Mouse (Mus musculus): ENCODE results near the gene Rnf24.
"Not testable (repeated sequence)": the region's sequence is repeated elsewhere in the genome, so short reads cannot be mapped to it uniquely, and the experiment has no call there.

The Rnf24 gene

DNA sequence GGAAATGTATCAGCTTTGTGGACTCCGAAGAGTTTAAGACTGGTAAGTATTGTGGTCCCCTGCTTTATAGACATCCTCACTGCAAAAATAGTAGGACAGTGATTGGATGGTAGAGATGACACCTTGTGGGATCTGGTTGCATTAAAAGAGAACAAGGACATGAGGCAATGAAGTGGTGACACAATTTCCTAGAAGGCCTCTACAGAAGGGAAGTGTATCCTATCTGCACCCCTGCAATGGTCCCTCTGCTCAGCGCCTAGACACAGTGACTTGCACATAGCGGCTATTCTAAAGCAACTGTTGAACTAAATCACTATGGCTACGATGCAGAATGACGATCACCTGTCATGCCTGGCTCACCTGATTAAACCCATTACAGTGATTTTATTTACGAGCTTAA lies 15.1 kb downstream of the Rnf24 start:
- DNase-seq: no peak

GRCm38 (mm10) chr2:131330548-131330947 lies 22.1 kb downstream of the Rnf24 start:
- no peak for DNase-seq

- DNase-seq: no peak
Observed at GRCm38 (mm10) chr2:131328981-131329380, 23.7 kb downstream of the Rnf24 start.

DNA sequence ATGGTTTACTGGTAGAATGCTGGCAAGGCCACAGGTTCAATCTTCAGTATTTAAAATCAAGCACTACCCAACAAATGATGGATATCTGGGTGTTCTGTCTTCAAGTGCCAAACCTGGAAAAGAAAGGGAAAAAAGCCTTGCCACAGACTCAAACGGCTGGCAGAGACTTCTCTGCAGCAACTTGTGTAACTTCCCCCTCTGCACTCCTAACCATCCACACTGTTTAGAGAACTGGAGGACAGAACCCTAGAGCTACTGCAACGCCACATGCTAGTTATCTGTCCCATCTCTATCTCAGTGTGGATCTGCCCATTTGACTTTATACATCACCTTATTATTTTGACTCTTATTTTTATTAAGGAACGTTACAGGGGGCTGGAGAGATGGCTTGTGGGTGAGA lies 26.6 kb downstream of the Rnf24 start:
- no peak for DNase-seq

DNA sequence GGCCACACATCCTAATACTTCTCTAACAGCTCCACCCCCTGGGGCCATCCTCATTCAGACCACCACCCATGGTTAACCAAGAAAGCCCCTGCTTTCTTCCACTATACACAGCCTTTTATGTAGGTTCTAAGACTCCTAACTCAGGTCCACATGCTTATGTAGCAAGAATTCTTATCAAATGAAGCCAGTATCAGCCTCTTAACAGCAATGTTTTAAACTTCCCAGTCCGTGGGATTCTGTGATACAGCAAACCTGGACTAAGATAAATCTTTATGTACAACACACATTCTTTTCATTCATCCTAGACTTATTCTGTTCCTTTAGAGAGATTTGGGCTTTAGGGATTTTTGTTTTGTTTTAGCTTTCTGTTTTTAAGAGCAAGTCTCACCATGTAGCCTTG lies 29.0 kb downstream of the Rnf24 start:
- no peak for DNase-seq

DNA sequence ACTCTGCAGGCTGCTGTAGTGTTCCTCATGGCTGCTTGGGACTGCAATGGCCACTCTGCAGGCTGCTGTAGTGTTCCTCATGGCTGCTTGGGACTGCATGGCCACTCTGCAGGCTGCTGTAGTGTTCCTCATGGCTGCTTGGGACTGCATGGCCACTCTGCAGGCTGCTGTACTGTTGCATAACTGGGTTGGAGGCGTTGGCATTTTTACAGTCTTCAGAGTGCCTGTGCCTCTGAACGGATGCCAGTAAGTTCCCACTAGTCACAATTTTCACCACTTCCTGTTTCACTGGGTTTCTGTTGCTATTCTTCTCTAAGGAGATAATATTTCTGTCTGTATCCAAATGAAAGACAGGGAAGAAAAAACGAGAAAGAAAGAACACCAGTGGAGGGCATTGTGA lies 31.5 kb downstream of the Rnf24 start:
- DNase-seq: not testable (repeated sequence)

GRCm38 (mm10) chr2:131319401-131319800 lies 33.3 kb downstream of the Rnf24 start:
- no peak for DNase-seq

DNA sequence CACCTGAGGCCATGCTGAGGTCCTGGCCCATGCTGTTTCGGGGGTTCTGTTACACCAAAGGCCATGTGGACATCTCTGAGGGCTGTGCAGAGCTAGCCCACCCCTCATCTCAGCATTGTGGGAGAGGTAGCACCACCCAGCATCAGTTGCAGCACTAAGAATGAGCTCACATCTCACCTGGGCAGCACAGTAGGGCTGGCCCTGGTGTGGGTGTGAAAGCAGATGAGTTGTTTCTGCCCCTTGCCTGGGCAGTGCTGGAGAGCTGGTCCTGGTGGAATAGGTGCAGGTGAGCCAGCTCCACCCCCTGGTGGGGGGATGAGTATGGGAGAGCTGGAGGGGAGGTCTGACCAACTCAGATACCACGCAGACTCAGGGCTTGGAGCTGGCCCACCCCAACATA lies 36.5 kb downstream of the Rnf24 start:
- DNase-seq: no peak

DNA sequence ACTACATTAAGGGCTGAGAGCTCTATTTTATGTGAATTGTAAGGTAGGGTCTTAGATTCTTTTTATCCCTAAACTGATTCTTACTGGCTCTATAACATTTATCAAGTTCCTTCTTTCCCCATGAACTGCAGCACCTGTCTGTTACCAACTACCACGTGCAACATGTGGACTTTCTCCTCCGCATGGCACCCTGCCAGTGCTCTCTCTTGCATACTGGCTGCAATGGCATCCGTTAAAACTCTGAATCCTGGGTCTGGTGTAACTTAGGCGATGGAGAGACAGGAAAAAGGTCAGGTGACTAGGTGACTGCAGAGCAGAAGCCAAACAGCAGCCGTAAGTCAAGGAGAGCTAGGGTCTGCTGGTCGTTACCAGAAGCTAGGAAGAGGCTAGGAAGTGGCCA lies 43.4 kb downstream of the Rnf24 start:
- peak; percentile 33 for DNase-seq

GRCm38 (mm10) chr2:131307822-131308221 lies 44.9 kb downstream of the Rnf24 start:
- no peak for DNase-seq

GRCm38 (mm10) chr2:131307391-131307790 lies 45.3 kb downstream of the Rnf24 start:
- no peak for DNase-seq

DNA sequence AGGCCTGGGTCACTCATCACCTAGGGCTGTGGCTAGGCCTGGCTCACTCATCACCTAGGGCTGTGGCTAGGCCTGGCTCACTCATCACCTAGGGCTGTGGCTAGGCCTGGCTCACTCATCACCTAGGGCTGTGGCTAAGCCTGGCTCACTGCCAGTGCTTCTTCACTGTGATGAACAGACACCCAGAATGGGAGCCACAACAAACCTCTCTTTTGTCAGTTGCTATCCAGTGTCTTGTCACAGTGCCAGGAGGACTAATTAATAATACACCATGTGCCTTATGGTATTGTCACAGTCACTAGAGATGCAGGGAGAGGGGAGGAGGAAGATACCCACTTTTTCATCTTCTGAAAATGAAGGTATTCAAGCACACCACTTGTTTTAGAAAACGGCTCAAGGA lies 47.5 kb downstream of the Rnf24 start:
- peak; percentile 19 for DNase-seq

GRCm38 (mm10) chr2:131304497-131304896 lies 48.2 kb downstream of the Rnf24 start:
- DNase-seq: no peak

DNA sequence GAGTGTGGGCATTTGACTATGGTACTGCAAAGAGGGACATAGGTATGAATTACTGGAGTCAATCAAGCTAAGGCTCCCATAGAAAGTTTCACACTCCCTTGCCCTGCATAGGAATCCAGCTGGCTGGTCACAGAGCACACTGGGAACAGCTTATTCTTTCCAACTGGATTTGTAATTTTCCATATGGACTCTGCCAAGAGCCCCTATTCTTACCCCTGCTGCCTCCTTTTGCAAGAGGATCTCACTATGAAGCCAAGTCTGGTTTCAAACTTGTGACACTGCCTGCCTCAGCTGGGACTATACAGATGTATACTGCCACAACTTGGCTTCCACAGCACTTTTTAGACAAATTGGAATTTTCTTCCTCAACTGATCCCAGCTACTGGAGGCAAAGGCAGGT lies 51.1 kb downstream of the Rnf24 start:
- DNase-seq: no peak

- DNase-seq: no peak
Observed at GRCm38 (mm10) chr2:131300485-131300884, 52.2 kb downstream of the Rnf24 start.

DNA sequence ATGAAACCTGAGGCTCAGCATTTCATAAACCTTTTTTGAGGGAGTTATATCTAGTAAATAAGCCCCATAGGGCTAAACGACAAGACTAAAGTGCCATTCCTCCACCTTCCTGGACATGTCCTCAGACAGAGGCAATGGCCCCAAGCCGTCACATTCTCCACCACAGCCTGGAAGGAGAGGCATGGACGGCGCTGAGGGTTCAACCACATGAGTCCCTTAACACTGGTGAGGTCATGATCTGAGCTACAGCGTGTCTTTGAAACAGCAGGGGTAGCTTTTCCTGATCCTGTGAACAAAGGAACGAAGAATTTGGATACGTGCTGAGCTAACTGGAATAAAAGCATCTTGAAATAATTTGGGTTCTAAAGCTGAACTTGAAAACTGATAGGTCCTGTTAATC lies 54.0 kb downstream of the Rnf24 start:
- not testable (repeated sequence) for DNase-seq

DNA sequence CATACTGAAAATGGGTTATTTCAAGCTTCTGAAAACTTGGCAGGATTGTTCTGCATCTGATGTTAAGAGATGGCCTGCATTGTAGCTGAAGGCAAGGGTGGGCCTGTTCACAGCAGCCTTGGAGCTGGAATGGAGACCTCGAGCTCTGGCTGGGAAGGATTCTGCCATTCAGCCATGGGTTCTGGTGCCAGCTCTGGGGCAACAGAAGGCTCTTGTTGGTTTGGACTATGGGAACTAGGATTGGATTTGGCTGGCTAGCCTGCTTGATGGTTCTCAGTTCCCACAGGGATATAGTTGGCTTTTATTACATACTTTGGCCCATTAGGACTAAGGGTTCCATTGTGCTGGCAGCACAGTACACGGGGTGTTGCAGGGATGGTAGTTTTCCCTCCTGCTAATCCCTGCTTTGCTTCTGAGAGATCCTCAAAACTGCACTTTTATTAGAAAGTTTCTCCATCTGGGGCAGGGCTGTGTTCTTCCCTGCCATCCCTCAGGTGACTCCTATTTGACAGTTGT lies 55.9 kb downstream of the Rnf24 start:
- DNase-seq: no peak

DNA sequence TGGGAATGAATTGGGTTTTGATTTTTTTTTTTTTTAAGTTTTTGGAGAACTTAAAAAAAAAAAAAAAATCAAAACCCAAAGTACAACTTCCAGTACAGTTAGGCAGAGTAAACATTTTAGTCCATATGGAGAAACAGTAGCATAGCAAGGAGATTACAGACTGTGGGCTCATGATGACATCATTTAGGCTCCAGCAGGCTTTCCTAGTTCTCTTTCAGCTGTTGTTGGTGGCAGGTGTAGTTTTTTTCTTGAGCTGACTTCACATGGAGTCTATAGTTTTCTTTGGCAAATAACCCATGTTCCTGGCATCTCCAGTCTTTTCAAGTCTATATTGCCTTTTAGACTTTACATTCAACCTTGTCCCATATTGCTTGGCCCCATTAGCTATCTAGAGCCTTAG lies 62.0 kb downstream of the Rnf24 start:
- DNase-seq: no peak

DNA sequence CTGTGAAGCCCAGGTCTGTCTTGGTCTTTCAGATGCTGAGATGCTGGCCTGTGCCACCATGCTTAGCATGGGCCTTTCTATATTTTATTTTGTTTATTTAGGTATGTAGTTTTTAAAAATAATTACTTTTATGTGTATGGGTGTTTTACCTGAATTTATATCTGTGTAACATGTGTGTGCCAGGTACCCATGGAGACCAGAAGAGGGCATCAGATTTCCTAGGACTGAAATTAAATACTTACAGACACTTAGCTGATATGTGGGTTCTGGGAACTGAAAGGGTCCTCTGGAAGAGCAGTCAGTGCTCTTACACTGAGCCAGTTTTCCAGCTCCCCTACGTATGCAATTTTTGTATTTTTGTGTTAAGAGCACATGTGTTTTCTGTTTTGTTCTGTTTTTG lies 66.4 kb downstream of the Rnf24 start:
- no peak for DNase-seq

DNA sequence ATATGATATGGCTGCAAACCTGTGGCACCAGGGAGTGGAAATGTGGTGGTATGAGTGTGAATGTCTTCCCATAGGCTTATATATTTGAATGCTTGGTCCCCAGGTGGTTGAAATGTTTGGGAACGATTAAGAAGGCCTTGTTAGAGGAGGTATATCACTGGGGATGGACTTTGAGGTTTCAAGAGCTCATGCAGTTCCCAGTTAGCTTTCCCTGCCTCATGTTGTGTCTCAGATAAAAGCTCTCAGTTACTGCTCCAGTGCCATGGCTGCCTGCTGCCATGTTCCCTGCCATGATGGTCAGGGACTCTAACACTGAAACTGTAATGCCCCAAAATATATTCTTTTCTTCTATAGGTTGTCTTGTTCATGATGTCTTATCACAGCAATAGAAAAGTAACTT lies 71.1 kb downstream of the Rnf24 start:
- no peak for DNase-seq

DNA sequence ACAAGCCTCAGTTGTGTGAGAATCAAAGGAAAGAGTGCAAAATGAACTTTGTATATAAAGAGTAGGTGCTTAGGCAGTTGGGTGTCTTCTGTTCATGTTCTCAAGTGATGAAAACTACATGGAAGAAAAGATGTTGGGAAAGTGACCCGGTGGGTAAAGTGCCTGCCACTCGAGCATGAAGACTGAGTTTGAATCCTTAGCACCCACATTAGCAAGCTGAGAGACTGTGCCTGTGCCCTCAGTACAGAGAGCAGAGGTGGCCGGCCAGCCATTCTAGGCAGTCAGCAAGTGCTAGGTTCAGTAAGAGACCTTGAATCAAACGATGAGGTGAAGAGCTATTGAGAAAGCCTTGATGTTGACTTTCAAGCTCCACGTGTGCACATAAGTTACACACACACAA lies 76.0 kb downstream of the Rnf24 start:
- DNase-seq: no peak

- no peak for DNase-seq
Observed at GRCm38 (mm10) chr2:131275493-131275892, 77.2 kb downstream of the Rnf24 start.

DNA sequence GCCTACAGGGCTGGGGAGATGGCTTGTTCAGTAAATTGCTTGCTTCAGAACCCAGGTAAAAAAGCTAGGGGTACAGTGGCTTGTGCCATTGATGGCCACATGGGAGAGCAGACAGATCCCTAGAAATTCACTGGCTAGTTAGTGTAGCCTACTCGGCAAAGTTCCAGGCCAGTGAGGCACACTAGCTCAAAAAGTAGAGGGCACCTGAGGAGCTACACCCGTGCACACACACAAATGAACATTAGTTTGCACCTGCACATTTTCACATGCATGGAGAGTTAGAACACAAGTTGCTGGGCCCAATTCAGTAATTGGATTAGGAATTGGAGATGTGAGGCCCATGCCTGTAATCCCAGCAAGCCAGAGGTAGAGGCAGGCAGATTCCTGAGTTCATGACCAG lies 87.6 kb downstream of the Rnf24 start:
- no peak for DNase-seq

DNA sequence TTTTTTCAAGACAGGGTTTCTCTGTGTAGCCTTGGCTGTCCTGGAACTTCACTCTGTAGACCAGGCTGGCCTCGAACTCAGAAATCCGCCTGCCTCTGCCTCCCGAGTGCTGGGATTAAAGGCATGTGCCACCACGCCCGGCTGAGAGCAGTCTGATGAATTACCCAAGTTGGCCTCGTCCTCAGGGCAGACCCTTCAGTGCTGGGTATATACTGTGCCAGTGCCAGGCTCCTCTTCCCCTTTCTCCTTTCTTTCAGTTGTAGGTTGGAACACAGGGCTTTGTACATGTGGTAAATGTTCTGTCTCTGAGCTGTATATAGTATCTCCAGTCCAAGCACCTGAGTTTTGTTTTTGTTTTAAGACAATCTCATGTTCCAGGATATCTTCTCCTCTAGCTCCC lies 88.7 kb downstream of the Rnf24 start:
- no peak for DNase-seq

- no peak for DNase-seq
Observed at GRCm38 (mm10) chr2:131262680-131263670, 89.7 kb downstream of the Rnf24 start.
